ENCODE assay signal across 20 mouse cellular contexts in genomic region chr5:132200595-132200994, GRCm38 (mm10).
DNase-seq lines count a peak whose midpoint lies in the region; ATAC-seq and TF ChIP-seq lines count a peak whose summit lies in the region.
"Had no signal": no experiment of that assay in that cellular context is flagged by ENCODE, and none has a peak within 500 bp of the region (broad histone marks: within the 10 kb centered on the region; RNA-seq: fewer than 3 reads in every experiment).

No protein-coding gene starts in this region.

- H3K9ac ChIP-seq in intestine, embryonic 14.5 days (ENCODE audit: low read length), result no peak overlapping the region
- H3K9ac ChIP-seq in intestine, postnatal 0 days (ENCODE audit: low read depth, low read length), result no peak overlapping the region
- H3K9ac ChIP-seq in lung, embryonic 15.5 days, result no peak overlapping the region
- H3K9ac ChIP-seq in stomach, embryonic 14.5 days (replicated peaks; ENCODE audit: low read depth, low read length), result no peak overlapping the region
- H3K9ac ChIP-seq in stomach, postnatal 0 days (ENCODE audit: low read length), result no peak overlapping the region
- H3K9ac ChIP-seq in heart, adult 2 months (ENCODE audit: low read depth, low read length), result no peak overlapping the region
- H3K9ac ChIP-seq: embryonic facial prominence, embryonic 15.5 days; forebrain, embryonic 15.5 days; limb, embryonic 12.5 days; liver, embryonic 12.5 days; midbrain, embryonic 15.5 days; neural tube, embryonic 12.5 days had no signal

- TF ChIP-seq POLR2A in lung, adult 2 months (IDR thresholded peaks at IDR 0.05; ENCODE audit: borderline replicate concordance, extremely low read depth, low read depth, low read length), result no peak
- no peak for TF ChIP-seq POLR2A in heart, adult 2 months (IDR thresholded peaks at IDR 0.05; ENCODE audit: insufficient read depth, low read depth, low read length)

- intact Hi-C loops in gastrocnemius, postnatal 36 days (cut with DNase I), result no loop called here
- intact Hi-C loops in heart, adult 2 months (cut with DNase I), result no loop called here

- no peak overlapping the region for H3K4me2 ChIP-seq in intestine, embryonic 14.5 days (ENCODE audit: low read length)
- H3K4me2 ChIP-seq in intestine, postnatal 0 days (replicated peaks; ENCODE audit: low read depth), result no peak overlapping the region
- no peak overlapping the region for H3K4me2 ChIP-seq in lung, embryonic 15.5 days
- no peak overlapping the region for H3K4me2 ChIP-seq in stomach, embryonic 14.5 days (replicated peaks; ENCODE audit: low read depth, low read length)
- H3K4me2 ChIP-seq in stomach, postnatal 0 days (replicated peaks; ENCODE audit: low read depth), result no peak overlapping the region; the same call in 1 of the 2 replicates
- H3K4me2 ChIP-seq: embryonic facial prominence, embryonic 15.5 days; forebrain, embryonic 15.5 days; hindbrain, embryonic 14.5 days; limb, embryonic 12.5 days; liver, embryonic 12.5 days; midbrain, embryonic 15.5 days; neural tube, embryonic 12.5 days had no signal

- WGBS in intestine, embryonic 14.5 days, result 31% methylated on average over 4 of the region's 4 CpGs
- WGBS in intestine, postnatal 0 days, result 49% methylated on average over 4 of the region's 4 CpGs
- 35% methylated on average over 4 of the region's 4 CpGs for WGBS in lung, embryonic 15.5 days
- 36% methylated on average over 4 of the region's 4 CpGs for WGBS in lung, adult 2 months
- WGBS in stomach, embryonic 14.5 days, result 27% methylated on average over 4 of the region's 4 CpGs
- 29% methylated on average over 4 of the region's 4 CpGs for WGBS in stomach, postnatal 0 days
- WGBS in heart, adult 2 months, result 54% methylated on average over 4 of the region's 4 CpGs

- no peaks in the 10 kb centered on the region for H3K27me3 ChIP-seq in intestine, embryonic 14.5 days (replicated peaks; ENCODE audit: control insufficient read depth, insufficient read depth, low read length)
- H3K27me3 ChIP-seq in intestine, postnatal 0 days (replicated peaks; ENCODE audit: control insufficient read depth, insufficient read depth, low read length), result no peaks in the 10 kb centered on the region
- H3K27me3 ChIP-seq in lung, embryonic 15.5 days, result no peaks in the 10 kb centered on the region
- no peaks in the 10 kb centered on the region for H3K27me3 ChIP-seq in stomach, embryonic 14.5 days (ENCODE audit: control insufficient read depth, insufficient read depth, low read length)
- no peaks in the 10 kb centered on the region for H3K27me3 ChIP-seq in stomach, postnatal 0 days (ENCODE audit: control insufficient read depth, insufficient read depth, low read length)
- H3K27me3 ChIP-seq in heart, adult 2 months (ENCODE audit: control insufficient read depth, insufficient read depth, low read length), result no peaks in the 10 kb centered on the region
- H3K27me3 ChIP-seq: embryonic facial prominence, embryonic 15.5 days; forebrain, embryonic 15.5 days; limb, embryonic 12.5 days; liver, embryonic 12.5 days; midbrain, embryonic 15.5 days; neural tube, embryonic 12.5 days had no signal

- DNase-seq in intestine, embryonic 14.5 days (ENCODE audit: low spot score), result no peak
- no peak for DNase-seq in lung, adult 2 months
- no peak for DNase-seq in stomach, postnatal 0 days (ENCODE audit: low spot score)
- no peak for DNase-seq in gastrocnemius, postnatal 36 days
- DNase-seq in heart, adult 2 months, result no peak
- DNase-seq: thymus, adult 18-20 months; thymus, postnatal 36 days had no signal

- 0 out of 2 replicates have a peak overlapping the region, but pooled peaks have one; percentile 5 for H3K27ac ChIP-seq in intestine, embryonic 14.5 days (ENCODE audit: low read depth)
- no peak overlapping the region for H3K27ac ChIP-seq in intestine, postnatal 0 days (ENCODE audit: low read depth, low read length)
- H3K27ac ChIP-seq in lung, embryonic 15.5 days, result peak overlapping the region; percentile 42; the same call in 1 of the 2 replicates
- H3K27ac ChIP-seq in stomach, embryonic 14.5 days (ENCODE audit: low read length), result peak overlapping the region; percentile 39; the same call in 1 of the 2 replicates
- no peak overlapping the region for H3K27ac ChIP-seq in stomach, postnatal 0 days (replicated peaks)
- H3K27ac ChIP-seq in heart, adult 2 months, result no peak overlapping the region
- H3K27ac ChIP-seq: embryonic facial prominence, embryonic 15.5 days; limb, embryonic 12.5 days; liver, embryonic 12.5 days; macrophage; midbrain, embryonic 15.5 days; neural tube, embryonic 12.5 days had no signal

- no peaks in the 10 kb centered on the region for H3K79me2 ChIP-seq in heart, adult 2 months (replicated peaks; ENCODE audit: control insufficient read depth, insufficient read depth, low read length)

- no peak for TF ChIP-seq CTCF in intestine, postnatal 0 days (IDR thresholded peaks at IDR 0.05; ENCODE audit: low read depth)
- no peak for TF ChIP-seq CTCF in lung, adult 2 months (IDR thresholded peaks at IDR 0.05; ENCODE audit: insufficient read depth, low read length)
- TF ChIP-seq CTCF in stomach, postnatal 0 days (IDR thresholded peaks at IDR 0.05; ENCODE audit: low read depth), result no peak
- no peak for TF ChIP-seq CTCF in heart, adult 2 months (IDR thresholded peaks at IDR 0.05)

- TF ChIP-seq EP300 in stomach, postnatal 0 days (optimal IDR thresholded peaks at IDR 0.05), result no peak
- no peak for TF ChIP-seq EP300 in heart, adult 2 months (IDR thresholded peaks at IDR 0.05; ENCODE audit: insufficient read depth, low read depth, low read length)

- no peak for ATAC-seq in intestine, embryonic 14.5 days (replicated peaks; ENCODE audit: low FRiP score, low TSS enrichment, low read depth)
- ATAC-seq in intestine, postnatal 0 days, result no peak
- ATAC-seq in lung, embryonic 15.5 days (ENCODE audit: borderline replicate concordance, extremely low read depth, low FRiP score, low TSS enrichment), result peak; percentile 57; the same call in 1 of the 2 replicates
- ATAC-seq in stomach, embryonic 14.5 days (ENCODE audit: insufficient number of reproducible peaks, insufficient read depth, low FRiP score, low read depth), result no peak
- no peak for ATAC-seq in stomach, postnatal 0 days (ENCODE audit: low FRiP score, low TSS enrichment)
- ATAC-seq: CD4-positive, CD25-positive, alpha-beta regulatory T cell, adult 4 months; forebrain, embryonic 15.5 days; inflammation-experienced regulatory T-cells, adult 6 months; liver, embryonic 12.5 days; midbrain, embryonic 15.5 days had no signal

- no peak overlapping the region for H3K4me3 ChIP-seq in intestine, embryonic 14.5 days (ENCODE audit: low read depth, low read length)
- H3K4me3 ChIP-seq in intestine, postnatal 0 days (ENCODE audit: low read depth, low read length), result no peak overlapping the region
- no peak overlapping the region for H3K4me3 ChIP-seq in lung, embryonic 15.5 days
- no peak overlapping the region for H3K4me3 ChIP-seq in lung, adult 2 months (replicated peaks; ENCODE audit: extremely low read depth, low read depth, low read length)
- no peak overlapping the region for H3K4me3 ChIP-seq in stomach, embryonic 14.5 days (ENCODE audit: low read depth, low read length)
- no peak overlapping the region for H3K4me3 ChIP-seq in stomach, postnatal 0 days (ENCODE audit: low read depth, low read length)
- no peak overlapping the region for H3K4me3 ChIP-seq in heart, adult 2 months
- H3K4me3 ChIP-seq: embryonic facial prominence, embryonic 15.5 days; forebrain, embryonic 15.5 days; limb, embryonic 12.5 days; liver, embryonic 12.5 days; midbrain, embryonic 15.5 days; neural tube, embryonic 12.5 days had no signal

- no peaks in the 10 kb centered on the region for H3K9me3 ChIP-seq in intestine, embryonic 14.5 days (ENCODE audit: control insufficient read depth, low read length)
- H3K9me3 ChIP-seq in intestine, postnatal 0 days (ENCODE audit: control insufficient read depth), result no peaks in the 10 kb centered on the region
- no peaks in the 10 kb centered on the region for H3K9me3 ChIP-seq in lung, embryonic 15.5 days
- H3K9me3 ChIP-seq in stomach, embryonic 14.5 days (ENCODE audit: control insufficient read depth, low read depth, low read length), result no peaks in the 10 kb centered on the region
- H3K9me3 ChIP-seq in stomach, postnatal 0 days (ENCODE audit: control insufficient read depth, low read length), result no peaks in the 10 kb centered on the region
- H3K9me3 ChIP-seq: embryonic facial prominence, embryonic 15.5 days; forebrain, embryonic 15.5 days; limb, embryonic 12.5 days; liver, embryonic 12.5 days; midbrain, embryonic 15.5 days; neural tube, embryonic 12.5 days had no signal

- peaks cover 32% of the 10 kb centered on the region for H3K4me1 ChIP-seq in intestine, embryonic 14.5 days (replicated peaks; ENCODE audit: control insufficient read depth, insufficient read depth, low read length)
- peaks cover 5% of the 10 kb centered on the region; the same call in 1 of the 2 replicates for H3K4me1 ChIP-seq in intestine, postnatal 0 days (replicated peaks; ENCODE audit: control insufficient read depth, insufficient read depth, low read length)
- peaks cover 31% of the 10 kb centered on the region for H3K4me1 ChIP-seq in lung, embryonic 15.5 days
- H3K4me1 ChIP-seq in lung, adult 2 months (ENCODE audit: control insufficient read depth, insufficient read depth, low read length), result no peaks in the 10 kb centered on the region
- peaks cover 25% of the 10 kb centered on the region for H3K4me1 ChIP-seq in stomach, embryonic 14.5 days (ENCODE audit: control insufficient read depth, insufficient read depth, low read length)
- no peaks in the 10 kb centered on the region for H3K4me1 ChIP-seq in stomach, postnatal 0 days (replicated peaks; ENCODE audit: control insufficient read depth, insufficient read depth)
- peaks cover 3% of the 10 kb centered on the region for H3K4me1 ChIP-seq in heart, adult 2 months (ENCODE audit: control insufficient read depth, insufficient read depth, low read length)

- H3K36me3 ChIP-seq in intestine, embryonic 14.5 days (ENCODE audit: control insufficient read depth, insufficient read depth, low read length), result no peaks in the 10 kb centered on the region
- H3K36me3 ChIP-seq in intestine, postnatal 0 days (ENCODE audit: control insufficient read depth, insufficient read depth), result no peaks in the 10 kb centered on the region
- H3K36me3 ChIP-seq in lung, embryonic 15.5 days, result no peaks in the 10 kb centered on the region
- no peaks in the 10 kb centered on the region for H3K36me3 ChIP-seq in stomach, embryonic 14.5 days (ENCODE audit: control insufficient read depth, insufficient read depth, low read length)
- H3K36me3 ChIP-seq in stomach, postnatal 0 days (ENCODE audit: control insufficient read depth, insufficient read depth, low read length), result no peaks in the 10 kb centered on the region
- H3K36me3 ChIP-seq in heart, adult 2 months (ENCODE audit: control insufficient read depth, insufficient read depth, low read length), result no peaks in the 10 kb centered on the region
- H3K36me3 ChIP-seq: embryonic facial prominence, embryonic 15.5 days; forebrain, embryonic 15.5 days; limb, embryonic 12.5 days; liver, embryonic 12.5 days; midbrain, embryonic 15.5 days; neural tube, embryonic 12.5 days had no signal

Comparison
In these comparisons a context has a peak if more than half of its experiments do, and no peak if none do; other contexts are left out.
1. H3K27ac ChIP-seq: peak in intestine, embryonic 14.5 days (single experiment), lung, embryonic 15.5 days (single experiment) and stomach, embryonic 14.5 days (single experiment); none in intestine, postnatal 0 days (single experiment), stomach, postnatal 0 days (single experiment) and heart, adult 2 months (single experiment).